31 mouse cellular contexts compared by ENCODE assay signal in the genomic region with DNA sequence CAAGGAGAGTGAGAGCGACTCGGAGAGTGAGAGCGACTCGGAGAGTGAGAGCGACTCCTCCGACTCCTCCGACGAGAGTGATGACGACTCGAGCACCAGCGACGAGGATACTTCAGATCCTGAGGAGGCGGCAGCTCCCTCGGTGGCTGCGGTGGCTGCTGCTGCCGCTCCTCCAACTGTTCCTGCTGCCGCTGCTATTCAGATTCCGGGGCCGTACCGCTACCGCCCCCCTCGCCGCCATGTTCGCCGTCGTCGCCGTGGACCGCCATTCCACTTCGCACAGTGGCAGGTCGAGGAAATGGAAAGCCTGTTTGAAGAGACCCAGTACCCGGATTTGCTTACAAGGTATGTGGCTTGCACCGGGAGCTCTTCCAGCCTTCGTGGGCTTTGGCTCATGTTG. TPM values are rescaled to one million over a fixed set of nuclear protein-coding genes. Genes with fewer than 3 reads are reported as not detected.
"Had no signal": no experiment of that assay in that cellular context is flagged by ENCODE, and none has a peak within 500 bp of the region (broad histone marks: within the 10 kb centered on the region; RNA-seq: fewer than 3 reads in every experiment).

No protein-coding gene starts in this region.

- DNase-seq: kidney, postnatal 10 days; kidney, postnatal 36 days; layer of hippocampus, postnatal 36 days; liver, embryonic 13.5 days; lung, adult 2 months; lung, postnatal 14 days; lung, postnatal 4 days; midbrain, embryonic 14.5 days; thymus, adult 18-20 months; thymus, postnatal 36 days had no signal

- H3K36me3 ChIP-seq: kidney, embryonic 15.5 days; liver, embryonic 13.5 days had no signal

- H3K4me3 ChIP-seq: kidney, embryonic 15.5 days; left cerebral cortex, adult 2 months; liver, embryonic 13.5 days had no signal

- H3K9ac ChIP-seq: kidney, embryonic 15.5 days; liver, embryonic 13.5 days had no signal

- H3K27ac ChIP-seq: kidney, embryonic 15.5 days; left cerebral cortex, adult 2 months; liver, embryonic 13.5 days had no signal

- H3K4me1 ChIP-seq: kidney, embryonic 15.5 days; liver, embryonic 13.5 days had no signal

- H3K9me3 ChIP-seq: liver, embryonic 13.5 days had no signal

- H3K4me2 ChIP-seq: kidney, embryonic 15.5 days; liver, embryonic 13.5 days; midbrain, embryonic 11.5 days had no signal

- H3K27me3 ChIP-seq: kidney, embryonic 15.5 days; liver, embryonic 13.5 days had no signal

RNA-seq across cellular contexts. Expression of a gene that starts 0.5 kb away (rescaled TPM):
- total RNA-seq: layer of hippocampus, adult 8-10 months; layer of hippocampus, postnatal 10 days; layer of hippocampus, postnatal 36 days; left cerebral cortex, adult 2 months; left cerebral cortex, postnatal 10 days; left cerebral cortex, postnatal 36 days; liver, adult 2 months; megakaryocyte progenitor cell, adult 5-6 weeks; megakaryocyte-erythroid progenitor cell, adult 5-6 weeks; midbrain, postnatal 0 days had no signal
- polyA plus RNA-seq: kidney, embryonic 15.5 days; limb, embryonic 11.5 days; limb, embryonic 14.5 days; liver, adult 2 months; liver, embryonic 13.5 days; liver, embryonic 16.5 days; lung, adult 2 months; lung, embryonic 16.5 days; midbrain, embryonic 11.5 days; midbrain, embryonic 14.5 days; midbrain, postnatal 0 days; neural tube, embryonic 11.5 days; neural tube, embryonic 14.5 days; small intestine, adult 2 months; spleen, adult 2 months; stomach, embryonic 16.5 days; urinary bladder, adult 2 months had no signal

RNA-seq across cellular contexts. Expression of a gene that starts 10.8 kb away (rescaled TPM):
- total RNA-seq: layer of hippocampus, adult 8-10 months; layer of hippocampus, postnatal 10 days; layer of hippocampus, postnatal 36 days; left cerebral cortex, adult 2 months; left cerebral cortex, postnatal 10 days; left cerebral cortex, postnatal 36 days; liver, adult 2 months; megakaryocyte progenitor cell, adult 5-6 weeks; megakaryocyte-erythroid progenitor cell, adult 5-6 weeks; midbrain, postnatal 0 days had no signal
- polyA plus RNA-seq: kidney, embryonic 15.5 days; limb, embryonic 11.5 days; limb, embryonic 14.5 days; liver, adult 2 months; liver, embryonic 13.5 days; liver, embryonic 16.5 days; lung, adult 2 months; lung, embryonic 16.5 days; midbrain, embryonic 11.5 days; midbrain, embryonic 14.5 days; midbrain, postnatal 0 days; neural tube, embryonic 11.5 days; neural tube, embryonic 14.5 days; small intestine, adult 2 months; spleen, adult 2 months; stomach, embryonic 16.5 days; urinary bladder, adult 2 months had no signal

RNA-seq across cellular contexts. Expression of a gene that starts 36.5 kb away (rescaled TPM):
- total RNA-seq: layer of hippocampus, adult 8-10 months; layer of hippocampus, postnatal 10 days; layer of hippocampus, postnatal 36 days; left cerebral cortex, adult 2 months; left cerebral cortex, postnatal 10 days; left cerebral cortex, postnatal 36 days; liver, adult 2 months; megakaryocyte progenitor cell, adult 5-6 weeks; megakaryocyte-erythroid progenitor cell, adult 5-6 weeks; midbrain, postnatal 0 days had no signal
- polyA plus RNA-seq: kidney, embryonic 15.5 days; limb, embryonic 11.5 days; limb, embryonic 14.5 days; liver, adult 2 months; liver, embryonic 13.5 days; liver, embryonic 16.5 days; lung, adult 2 months; lung, embryonic 16.5 days; midbrain, embryonic 11.5 days; midbrain, embryonic 14.5 days; midbrain, postnatal 0 days; neural tube, embryonic 11.5 days; neural tube, embryonic 14.5 days; small intestine, adult 2 months; spleen, adult 2 months; stomach, embryonic 16.5 days; urinary bladder, adult 2 months had no signal

RNA-seq across cellular contexts. Expression of a gene that starts 55.2 kb away (rescaled TPM):
- total RNA-seq: layer of hippocampus, adult 8-10 months; layer of hippocampus, postnatal 10 days; layer of hippocampus, postnatal 36 days; left cerebral cortex, adult 2 months; left cerebral cortex, postnatal 10 days; left cerebral cortex, postnatal 36 days; liver, adult 2 months; megakaryocyte progenitor cell, adult 5-6 weeks; megakaryocyte-erythroid progenitor cell, adult 5-6 weeks; midbrain, postnatal 0 days had no signal
- polyA plus RNA-seq: kidney, embryonic 15.5 days; limb, embryonic 11.5 days; limb, embryonic 14.5 days; liver, adult 2 months; liver, embryonic 13.5 days; liver, embryonic 16.5 days; lung, adult 2 months; lung, embryonic 16.5 days; midbrain, embryonic 11.5 days; midbrain, embryonic 14.5 days; midbrain, postnatal 0 days; neural tube, embryonic 11.5 days; neural tube, embryonic 14.5 days; small intestine, adult 2 months; spleen, adult 2 months; stomach, embryonic 16.5 days; urinary bladder, adult 2 months had no signal
